Mouse (Mus musculus): ENCODE measurements around the gene Il17c.

The Il17c gene

GRCm38 (mm10) chr8:122431694-122432442, 10.0 kb downstream of the Il17c start:
- 59% methylated on average over 18 of the region's 18 CpGs for WGBS

- 29% methylated on average over 45 of the region's 45 CpGs for WGBS
Observed at GRCm38 (mm10) chr8:122432443-122433268, 10.8 kb downstream of the Il17c start, which contains the start of gene Cyba. Cyba (minus strand) TSS chr8:122432930.

GRCm38 (mm10) chr8:122433269-122433905, 11.6 kb downstream of the Il17c start:
- WGBS = 79% methylated on average over 11 of the region's 11 CpGs

- WGBS = 91% methylated on average over 6 of the region's 6 CpGs
Observed at GRCm38 (mm10) chr8:122435375-122435774, 13.6 kb downstream of the Il17c start.

- 96% methylated on average over 9 of the region's 9 CpGs for WGBS
Observed at GRCm38 (mm10) chr8:122436146-122436545, 14.3 kb downstream of the Il17c start.

GRCm38 (mm10) chr8:122436586-122437125, 14.8 kb downstream of the Il17c start:
- 90% methylated on average over 20 of the region's 20 CpGs for WGBS

GRCm38 (mm10) chr8:122437708-122438331, 16.0 kb downstream of the Il17c start:
- 91% methylated on average over 13 of the region's 13 CpGs for WGBS

GRCm38 (mm10) chr8:122439336-122439735, 17.5 kb downstream of the Il17c start:
- WGBS = 90% methylated on average over 16 of the region's 16 CpGs

- WGBS = 94% methylated on average over 1 of the region's 1 CpGs
Observed at GRCm38 (mm10) chr8:122441326-122441725, 19.5 kb downstream of the Il17c start.

GRCm38 (mm10) chr8:122442356-122442755, 20.5 kb downstream of the Il17c start:
- 12% methylated on average over 7 of the region's 7 CpGs for WGBS

GRCm38 (mm10) chr8:122442781-122443180, 21.0 kb downstream of the Il17c start:
- 1% methylated on average over 12 of the region's 12 CpGs for WGBS

- WGBS = under 1% methylated on average over 47 of the region's 47 CpGs
Observed at GRCm38 (mm10) chr8:122443262-122444006, 21.6 kb downstream of the Il17c start, which contains the start of gene Mvd. Mvd (minus strand) TSS chr8:122443422.

GRCm38 (mm10) chr8:122444058-122444748, 22.4 kb downstream of the Il17c start:
- WGBS = under 1% methylated on average over 19 of the region's 19 CpGs

- 59% methylated on average over 3 of the region's 3 CpGs for WGBS
Observed at GRCm38 (mm10) chr8:122445203-122445602, 23.4 kb downstream of the Il17c start.

- 46% methylated on average over 7 of the region's 7 CpGs for WGBS
Observed at GRCm38 (mm10) chr8:122451161-122451703, 29.4 kb downstream of the Il17c start.

GRCm38 (mm10) chr8:122452154-122452553, 30.3 kb downstream of the Il17c start:
- 83% methylated on average over 10 of the region's 10 CpGs for WGBS

- 86% methylated on average over 6 of the region's 6 CpGs for WGBS
Observed at GRCm38 (mm10) chr8:122454409-122454808, 32.6 kb downstream of the Il17c start.

GRCm38 (mm10) chr8:122457171-122457570, 35.4 kb downstream of the Il17c start:
- WGBS = 75% methylated on average over 11 of the region's 11 CpGs

GRCm38 (mm10) chr8:122459218-122459900, 37.5 kb downstream of the Il17c start:
- 56% methylated on average over 6 of the region's 6 CpGs for WGBS
